Mouse (Mus musculus): ENCODE measurements around the gene Pdss2. TPM values are rescaled to one million over a fixed set of nuclear protein-coding genes. Genes with fewer than 3 reads are reported as not detected.

Pdss2 gene
- 10 to 100 TPM; 19.2 to 20.9 TPM for total RNA-seq (2021)
- long read RNA-seq, experiment 1, transcript Pdss2-201 (8 exons, 2,127 nt): major isoform, 11 of 15 reads
- long read RNA-seq, experiment 1, partial matches to known transcripts: 1 of 15 reads
- long read RNA-seq, experiment 1, other reads (novel, unspliced or antisense): 3 of 15 reads
- long read RNA-seq, experiment 2, partial matches to known transcripts: 0 of 5 reads
- long read RNA-seq, experiment 2, other reads (novel, unspliced or antisense): 2 of 5 reads

- peak; percentile 96 for DNase-seq (ENCODE audit: low spot score)
Measured at GRCm38 (mm10) chr10:43220910-43221625, at the start of gene Pdss2. Gene Pdss2 (plus strand): TSS chr10:43221486.

GRCm38 (mm10) chr10:43172066-43172465 lies 49.2 kb upstream of the Pdss2 start:
- no peak for DNase-seq (ENCODE audit: low spot score)

GRCm38 (mm10) chr10:43172554-43172953 lies 48.7 kb upstream of the Pdss2 start:
- no peak for DNase-seq (ENCODE audit: low spot score)

GRCm38 (mm10) chr10:43173141-43173827 lies 48.0 kb upstream of the Pdss2 start:
- DNase-seq (ENCODE audit: low spot score): peak; percentile 66

GRCm38 (mm10) chr10:43173828-43174325 lies 47.4 kb upstream of the Pdss2 start:
- DNase-seq (ENCODE audit: low spot score): no peak

GRCm38 (mm10) chr10:43174326-43175155 lies 46.7 kb upstream of the Pdss2 start, which contains the start of the genes Sobp and 9030612E09Rik:
Gene Sobp (minus strand): TSS chr10:43174530.
Gene 9030612E09Rik (plus strand): TSS chr10:43174704.
- DNase-seq (ENCODE audit: low spot score): peak; percentile 57

- no peak for DNase-seq (ENCODE audit: low spot score)
Measured at GRCm38 (mm10) chr10:43175156-43175601, 46.1 kb upstream of the Pdss2 start.

- DNase-seq (ENCODE audit: low spot score): no peak
Measured at GRCm38 (mm10) chr10:43180313-43180912, 40.9 kb upstream of the Pdss2 start.

- DNase-seq (ENCODE audit: low spot score): no peak
Measured at GRCm38 (mm10) chr10:43200206-43200605, 21.1 kb upstream of the Pdss2 start.

GRCm38 (mm10) chr10:43203865-43204264 lies 17.4 kb upstream of the Pdss2 start:
- no peak for DNase-seq (ENCODE audit: low spot score)

GRCm38 (mm10) chr10:43211866-43212265 lies 9.4 kb upstream of the Pdss2 start:
- peak; percentile 27 for DNase-seq (ENCODE audit: low spot score)

- DNase-seq (ENCODE audit: low spot score): no peak
Measured at GRCm38 (mm10) chr10:43217361-43217900, 3.9 kb upstream of the Pdss2 start.

GRCm38 (mm10) chr10:43220479-43220878 lies 807 bp upstream of the Pdss2 start:
- no peak for DNase-seq (ENCODE audit: low spot score)

GRCm38 (mm10) chr10:43221659-43222058 lies 373 bp downstream of the Pdss2 start:
- DNase-seq (ENCODE audit: low spot score): no peak

- DNase-seq (ENCODE audit: low spot score): no peak
Measured at GRCm38 (mm10) chr10:43223391-43223790, 2.1 kb downstream of the Pdss2 start.

GRCm38 (mm10) chr10:43226391-43226790 lies 5.1 kb downstream of the Pdss2 start:
- DNase-seq (ENCODE audit: low spot score): no peak

GRCm38 (mm10) chr10:43229236-43229635 lies 8.0 kb downstream of the Pdss2 start:
- DNase-seq (ENCODE audit: low spot score): no peak

- no peak for DNase-seq (ENCODE audit: low spot score)
Measured at GRCm38 (mm10) chr10:43234522-43234921, 13.2 kb downstream of the Pdss2 start.

- DNase-seq (ENCODE audit: low spot score): no peak
Measured at GRCm38 (mm10) chr10:43235011-43235410, 13.7 kb downstream of the Pdss2 start.
